Mouse (Mus musculus): ENCODE results near the gene Smyd1. TPM values are rescaled to one million over a fixed set of nuclear protein-coding genes. Genes with fewer than 3 reads are reported as not detected.

Smyd1 gene
- polyA plus RNA-seq, 1 experiment from 2014 or later, result 0.43 TPM

GRCm38 (mm10) chr6:71212471-71212870 is 109.6 kb downstream of the Smyd1 start:
- H3K4me1 ChIP-seq (replicated peaks), result no peaks in the 10 kb centered on the region
- no peak for ATAC-seq (ENCODE audit: low FRiP score)
- no peak overlapping the region for H3K27ac ChIP-seq
- WGBS, result 97% methylated on average over 3 of the region's 3 CpGs
- H3K9ac ChIP-seq, result no peak overlapping the region
- H3K9me3 ChIP-seq, result no peaks in the 10 kb centered on the region
- no peaks in the 10 kb centered on the region for H3K27me3 ChIP-seq
- no peak overlapping the region for H3K4me3 ChIP-seq
- no peak overlapping the region for H3K4me2 ChIP-seq
- no peaks in the 10 kb centered on the region for H3K36me3 ChIP-seq

GRCm38 (mm10) chr6:71211917-71212316 is 110.1 kb downstream of the Smyd1 start:
- no peaks in the 10 kb centered on the region for H3K36me3 ChIP-seq
- no peak for ATAC-seq (ENCODE audit: low FRiP score)
- H3K4me3 ChIP-seq, result no peak overlapping the region
- no peaks in the 10 kb centered on the region for H3K27me3 ChIP-seq
- H3K9me3 ChIP-seq, result no peaks in the 10 kb centered on the region
- 75% methylated on average over 7 of the region's 7 CpGs for WGBS
- no peaks in the 10 kb centered on the region for H3K4me1 ChIP-seq (replicated peaks)
- H3K4me2 ChIP-seq, result no peak overlapping the region
- no peak overlapping the region for H3K27ac ChIP-seq
- H3K9ac ChIP-seq, result no peak overlapping the region

GRCm38 (mm10) chr6:71208691-71209090 is 113.3 kb downstream of the Smyd1 start:
- no peak overlapping the region for H3K4me3 ChIP-seq
- H3K4me1 ChIP-seq (replicated peaks), result no peaks in the 10 kb centered on the region
- H3K36me3 ChIP-seq, result no peaks in the 10 kb centered on the region
- H3K9me3 ChIP-seq, result no peaks in the 10 kb centered on the region
- H3K9ac ChIP-seq, result no peak overlapping the region
- WGBS, result 78% methylated on average over 2 of the region's 2 CpGs
- no peak for ATAC-seq (ENCODE audit: low FRiP score)
- H3K27ac ChIP-seq, result no peak overlapping the region
- no peaks in the 10 kb centered on the region for H3K27me3 ChIP-seq
- no peak overlapping the region for H3K4me2 ChIP-seq

- Histone ChIP-seq H3K4me1 (replicated peaks) (no peaks in the 10 kb centered on the region), H3K27ac (no peak overlapping the region), H3K9ac (no peak overlapping the region), H3K9me3 (no peaks in the 10 kb centered on the region), H3K27me3 (no peaks in the 10 kb centered on the region), H3K4me3 (no peak overlapping the region), H3K4me2 (no peak overlapping the region), H3K36me3 (no peaks in the 10 kb centered on the region)
- no peak for ATAC-seq (ENCODE audit: low FRiP score)
- WGBS, result 92% methylated on average over 8 of the region's 8 CpGs
Measured at GRCm38 (mm10) chr6:71204166-71204565, 117.9 kb downstream of the Smyd1 start.

GRCm38 (mm10) chr6:71203674-71204073 is 118.4 kb downstream of the Smyd1 start:
- Histone ChIP-seq H3K4me3 (no peak overlapping the region), H3K4me1 (replicated peaks) (no peaks in the 10 kb centered on the region), H3K27me3 (no peaks in the 10 kb centered on the region), H3K9ac (no peak overlapping the region), H3K4me2 (no peak overlapping the region), H3K9me3 (no peaks in the 10 kb centered on the region), H3K27ac (no peak overlapping the region), H3K36me3 (no peaks in the 10 kb centered on the region)
- ATAC-seq (ENCODE audit: low FRiP score), result no peak
- 90% methylated on average over 5 of the region's 5 CpGs for WGBS

- H3K36me3 ChIP-seq, result no peaks in the 10 kb centered on the region
- ATAC-seq (ENCODE audit: low FRiP score), result no peak
- no peaks in the 10 kb centered on the region for H3K9me3 ChIP-seq
- H3K4me2 ChIP-seq, result no peak overlapping the region
- WGBS, result 58% methylated on average over 5 of the region's 5 CpGs
- no peak overlapping the region for H3K4me3 ChIP-seq
- no peaks in the 10 kb centered on the region for H3K27me3 ChIP-seq
- no peaks in the 10 kb centered on the region for H3K4me1 ChIP-seq (replicated peaks)
- H3K9ac ChIP-seq, result no peak overlapping the region
- H3K27ac ChIP-seq, result no peak overlapping the region
Measured at GRCm38 (mm10) chr6:71201925-71202324, 120.1 kb downstream of the Smyd1 start.

- ATAC-seq (ENCODE audit: low FRiP score), result no peak
- H3K4me2 ChIP-seq, result no peak within 1 kb of the TSS
- no peak within 1 kb of the TSS for H3K27ac ChIP-seq
- WGBS, result 86% methylated on average over 4 of the region's 4 CpGs
- H3K9ac ChIP-seq, result no peak within 1 kb of the TSS
- H3K27me3 ChIP-seq, result no peaks in the 10 kb centered on the region
- no peaks in the 10 kb centered on the region for H3K4me1 ChIP-seq (replicated peaks)
- no peaks in the 10 kb centered on the region for H3K9me3 ChIP-seq
- no peak within 1 kb of the TSS for H3K4me3 ChIP-seq
- no peaks in the 10 kb centered on the region for H3K36me3 ChIP-seq
Measured at GRCm38 (mm10) chr6:71199612-71200011, 122.4 kb downstream of the Smyd1 start, which contains the start of gene Fabp1. TSS of gene Fabp1 (plus strand) at chr6:71199827.

- Histone ChIP-seq H3K9ac (no peak overlapping the region), H3K27me3 (no peaks in the 10 kb centered on the region), H3K27ac (no peak overlapping the region), H3K4me2 (no peak overlapping the region), H3K36me3 (no peaks in the 10 kb centered on the region), H3K9me3 (no peaks in the 10 kb centered on the region), H3K4me3 (no peak overlapping the region), H3K4me1 (replicated peaks) (no peaks in the 10 kb centered on the region)
- 90% methylated on average over 13 of the region's 13 CpGs for WGBS
- no peak for ATAC-seq (ENCODE audit: low FRiP score)
Measured at GRCm38 (mm10) chr6:71197636-71198535, 124.1 kb downstream of the Smyd1 start.

GRCm38 (mm10) chr6:71196107-71196506 is 125.9 kb downstream of the Smyd1 start:
- no peak for ATAC-seq (ENCODE audit: low FRiP score)
- Histone ChIP-seq H3K9me3 (no peaks in the 10 kb centered on the region), H3K27me3 (no peaks in the 10 kb centered on the region), H3K4me3 (no peak overlapping the region), H3K9ac (no peak overlapping the region), H3K36me3 (no peaks in the 10 kb centered on the region), H3K4me2 (no peak overlapping the region), H3K4me1 (replicated peaks) (no peaks in the 10 kb centered on the region), H3K27ac (no peak overlapping the region)

- Histone ChIP-seq H3K27ac (no peak overlapping the region), H3K4me3 (no peak overlapping the region), H3K4me1 (replicated peaks) (no peaks in the 10 kb centered on the region), H3K4me2 (no peak overlapping the region), H3K27me3 (no peaks in the 10 kb centered on the region), H3K9ac (no peak overlapping the region), H3K36me3 (no peaks in the 10 kb centered on the region), H3K9me3 (no peaks in the 10 kb centered on the region)
- ATAC-seq (ENCODE audit: low FRiP score), result no peak
- 73% methylated on average over 6 of the region's 6 CpGs for WGBS
Measured at GRCm38 (mm10) chr6:71193151-71193740, 128.8 kb downstream of the Smyd1 start.

GRCm38 (mm10) chr6:71190501-71190900 is 131.5 kb downstream of the Smyd1 start:
- no peaks in the 10 kb centered on the region for H3K36me3 ChIP-seq
- WGBS, result 97% methylated on average over 2 of the region's 2 CpGs
- no peak for ATAC-seq (ENCODE audit: low FRiP score)

GRCm38 (mm10) chr6:71189578-71189977 is 132.5 kb downstream of the Smyd1 start:
- no peak overlapping the region for H3K27ac ChIP-seq

More at GRCm38 (mm10) chr6:71190501-71190900, 131.5 kb downstream of the Smyd1 start:
- no peak overlapping the region for H3K9ac ChIP-seq
- no peaks in the 10 kb centered on the region for H3K9me3 ChIP-seq
- H3K27ac ChIP-seq, result no peak overlapping the region
- no peak overlapping the region for H3K4me2 ChIP-seq
- H3K27me3 ChIP-seq, result no peaks in the 10 kb centered on the region
- no peaks in the 10 kb centered on the region for H3K4me1 ChIP-seq (replicated peaks)
- H3K4me3 ChIP-seq, result no peak overlapping the region

More at GRCm38 (mm10) chr6:71189578-71189977, 132.5 kb downstream of the Smyd1 start:
- Histone ChIP-seq H3K27me3 (no peaks in the 10 kb centered on the region), H3K9me3 (no peaks in the 10 kb centered on the region), H3K4me1 (replicated peaks) (no peaks in the 10 kb centered on the region), H3K4me3 (no peak overlapping the region), H3K36me3 (no peaks in the 10 kb centered on the region), H3K9ac (no peak overlapping the region), H3K4me2 (no peak overlapping the region)
- 87% methylated on average over 1 of the region's 1 CpGs for WGBS
- no peak for ATAC-seq (ENCODE audit: low FRiP score)
